Mouse (Mus musculus): ENCODE results near the gene Slc25a20.

Gene Slc25a20

DNA sequence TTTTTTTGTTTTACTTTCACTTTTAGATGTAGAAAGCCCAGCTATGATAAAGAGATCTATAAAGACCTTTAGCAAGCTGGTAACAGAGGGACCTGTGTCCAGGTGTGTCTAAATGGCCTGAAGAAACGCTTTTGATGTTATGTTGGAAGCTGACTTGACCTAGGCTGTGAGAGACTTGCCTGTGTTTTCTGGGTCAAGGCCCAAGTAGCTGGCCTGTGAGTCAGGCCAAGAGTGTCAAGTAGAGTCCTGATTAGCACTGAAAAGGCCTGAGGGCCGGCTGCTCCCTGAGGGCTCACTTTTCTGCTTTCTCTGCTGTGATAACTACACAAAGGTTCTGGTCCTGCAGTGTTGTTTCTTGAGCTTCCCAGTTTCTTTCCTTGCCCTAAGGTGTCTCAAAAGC is 25.8 kb downstream of the Slc25a20 start:
- DNase-seq: no peak

DNA sequence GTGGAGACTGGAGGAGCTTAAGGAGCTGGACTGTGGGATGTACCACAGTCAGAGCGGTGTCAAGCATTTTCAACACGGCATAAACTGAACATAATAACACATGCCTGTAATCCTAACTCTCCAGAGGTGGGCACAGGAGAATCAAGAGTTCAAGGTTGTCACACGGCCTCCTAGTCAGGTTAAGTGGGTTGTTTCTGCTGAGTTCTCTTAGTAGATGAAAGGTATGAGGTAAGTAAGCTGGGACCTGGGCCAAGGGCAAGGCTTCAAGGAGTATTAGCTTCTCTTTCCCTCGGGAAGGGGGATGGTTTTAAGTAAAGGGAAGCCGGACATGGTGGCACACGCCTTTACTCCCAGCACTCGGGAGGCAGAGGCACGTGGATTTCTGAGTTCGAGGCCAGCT is 26.6 kb downstream of the Slc25a20 start:
- no peak for DNase-seq

DNA sequence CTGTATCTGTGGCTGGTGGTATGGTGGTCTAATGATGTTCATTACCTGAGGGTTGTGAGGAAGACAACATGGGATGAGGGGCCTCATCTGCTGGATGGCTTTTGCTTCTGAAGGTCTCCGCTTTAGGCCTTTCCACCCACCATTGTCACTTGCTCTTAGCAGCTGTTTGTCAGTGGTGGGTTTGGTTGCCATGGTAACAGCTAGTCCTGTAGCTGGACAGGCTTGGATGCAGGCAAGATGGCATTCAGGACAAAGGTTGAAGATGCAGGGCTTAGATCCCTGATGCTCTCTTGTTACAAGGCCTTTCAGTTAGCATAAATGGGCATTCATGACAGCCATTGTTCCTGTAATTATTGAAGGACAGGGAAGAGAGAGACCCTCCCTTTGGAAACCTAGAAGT is 27.2 kb downstream of the Slc25a20 start, which contains the start of gene Prkar2a:
TSS of gene Prkar2a (plus strand) at position 209 of the 400 bp plus-strand sequence.
- peak; percentile 76 for DNase-seq

DNA sequence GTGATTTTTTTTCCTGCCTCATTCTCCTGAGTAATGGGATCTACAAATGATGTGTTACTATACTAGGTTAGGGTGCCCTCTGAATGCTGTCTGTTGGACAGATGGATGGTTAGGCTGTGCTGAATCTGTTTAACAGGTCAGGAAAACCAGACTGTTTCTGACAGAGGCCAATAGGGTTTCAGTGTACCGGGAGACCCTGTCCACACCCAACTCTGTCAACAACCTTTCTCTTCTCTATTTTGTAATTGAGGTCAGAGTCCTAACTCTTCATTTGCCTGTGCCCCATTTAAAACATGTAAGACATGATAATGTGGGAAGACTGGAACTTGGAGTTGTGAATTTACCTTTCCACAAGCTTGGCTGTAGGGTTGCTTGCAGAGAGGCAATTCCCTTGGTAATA is 28.1 kb downstream of the Slc25a20 start:
- no peak for DNase-seq

DNA sequence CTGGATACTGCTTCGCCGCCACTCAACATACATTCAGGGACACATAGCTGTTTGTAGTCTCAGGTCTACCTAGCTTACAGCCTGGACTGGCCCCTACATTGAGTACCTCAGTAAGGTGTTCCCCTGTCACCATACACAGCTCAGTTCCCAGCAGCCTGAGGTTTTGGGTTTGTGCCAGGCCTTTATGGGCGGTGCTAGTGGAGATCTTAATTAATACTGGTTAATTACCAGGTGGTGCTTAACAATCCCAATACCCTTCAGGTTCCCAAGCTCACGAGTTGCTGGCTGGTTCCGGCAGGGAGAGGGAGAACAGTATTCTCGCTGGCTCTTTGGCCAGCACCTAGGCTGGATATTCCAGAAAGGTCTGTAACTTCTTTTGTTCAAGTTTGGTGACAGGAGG is 29.0 kb downstream of the Slc25a20 start:
- no peak for DNase-seq

DNA sequence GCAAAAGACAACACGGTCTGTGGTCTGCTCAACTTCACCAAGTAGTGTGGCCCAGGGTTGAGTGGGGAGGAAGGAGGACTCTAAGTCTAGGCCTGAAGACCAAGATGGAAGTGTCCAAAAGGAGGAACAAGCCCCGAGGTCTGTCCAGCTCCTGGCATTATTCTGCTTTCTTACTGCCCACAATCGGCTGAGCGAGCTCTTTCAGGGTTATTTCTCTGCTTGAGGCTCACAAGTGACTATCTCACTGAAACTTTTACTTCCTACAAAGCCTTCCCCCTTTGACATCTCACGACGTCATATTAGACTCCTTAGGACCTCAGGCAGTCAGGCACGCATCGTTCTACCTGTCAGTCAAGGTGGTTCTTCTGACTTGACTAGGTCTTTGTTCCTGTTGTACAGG is 29.5 kb downstream of the Slc25a20 start:
- no peak for DNase-seq

DNA sequence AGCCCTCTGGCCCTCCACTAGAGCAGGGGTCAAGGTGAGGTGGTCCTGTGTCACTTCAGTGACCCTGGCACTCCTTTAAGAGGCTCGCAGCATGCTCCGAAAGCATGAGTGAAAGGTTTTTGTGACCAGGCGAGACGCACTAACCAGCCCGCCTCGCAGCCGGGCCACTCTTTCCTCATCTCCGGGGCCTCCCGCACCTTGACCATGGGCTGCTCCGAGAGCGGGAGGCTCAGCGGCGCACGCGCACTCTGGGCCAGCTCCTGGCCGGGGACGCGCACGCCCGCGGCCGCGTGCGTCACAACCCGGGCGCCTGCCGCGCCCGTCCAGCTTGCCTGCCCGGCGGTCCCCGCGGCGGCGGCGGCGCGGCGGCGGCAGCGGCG is 29.9 kb downstream of the Slc25a20 start:
- peak; percentile 94 for DNase-seq

DNA sequence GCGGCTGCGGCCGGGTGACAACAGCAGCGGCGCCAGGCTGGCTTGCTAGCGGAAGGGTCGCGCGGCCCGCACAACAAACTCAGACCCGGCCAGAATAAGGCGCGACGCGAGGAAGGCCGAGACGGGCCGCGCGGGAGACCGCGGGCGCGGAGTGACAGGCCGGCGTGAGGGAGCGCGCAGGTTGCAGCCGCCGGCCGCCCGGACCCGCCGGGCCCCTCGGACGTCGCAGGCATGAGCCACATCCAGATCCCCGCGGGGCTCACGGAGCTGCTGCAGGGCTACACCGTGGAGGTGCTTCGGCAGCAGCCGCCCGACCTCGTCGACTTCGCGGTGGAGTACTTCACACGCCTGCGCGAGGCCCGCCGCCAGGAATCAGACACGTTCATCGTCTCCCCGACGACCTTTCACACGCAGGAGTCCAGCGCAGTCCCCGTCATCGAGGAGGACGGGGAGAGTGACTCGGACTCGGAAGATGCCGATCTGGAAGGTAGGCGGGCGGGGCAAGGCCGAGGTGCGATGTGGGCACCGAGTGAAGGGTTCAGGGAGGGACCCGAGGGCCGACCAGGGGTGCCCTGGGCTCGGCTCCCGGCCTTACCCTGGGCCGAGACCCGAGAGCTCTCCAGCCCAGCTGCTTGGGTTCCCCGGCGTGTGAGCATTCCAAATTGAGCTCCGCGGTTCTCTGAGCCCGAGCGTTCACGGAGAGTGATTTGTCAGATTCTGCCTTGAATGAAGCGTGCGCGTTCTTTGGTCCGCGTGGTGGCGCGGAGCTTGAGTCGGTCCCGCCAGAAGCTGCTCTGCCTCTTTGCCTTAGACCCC is 30.5 kb downstream of the Slc25a20 start:
- peak; percentile 86 for DNase-seq

DNA sequence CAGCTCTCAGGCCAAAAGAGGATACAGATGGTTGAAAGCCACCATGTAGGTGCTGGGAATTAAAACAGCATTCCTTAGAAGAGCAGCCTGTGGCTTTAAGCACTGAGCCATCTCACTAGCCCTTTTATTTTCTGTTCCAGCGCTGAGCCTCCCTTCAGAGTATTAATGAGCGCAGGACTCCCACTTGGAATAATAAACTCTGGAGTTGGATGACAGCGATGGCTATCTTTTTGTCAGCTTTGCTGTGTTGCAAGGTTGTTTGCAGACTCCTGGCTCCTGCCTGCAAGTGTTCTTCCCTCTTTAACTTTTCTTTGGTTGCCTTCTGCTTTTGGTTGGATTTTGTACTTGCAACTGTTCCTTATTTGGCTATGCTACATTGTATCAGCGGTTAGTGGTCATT is 32.1 kb downstream of the Slc25a20 start:
- DNase-seq: no peak

DNA sequence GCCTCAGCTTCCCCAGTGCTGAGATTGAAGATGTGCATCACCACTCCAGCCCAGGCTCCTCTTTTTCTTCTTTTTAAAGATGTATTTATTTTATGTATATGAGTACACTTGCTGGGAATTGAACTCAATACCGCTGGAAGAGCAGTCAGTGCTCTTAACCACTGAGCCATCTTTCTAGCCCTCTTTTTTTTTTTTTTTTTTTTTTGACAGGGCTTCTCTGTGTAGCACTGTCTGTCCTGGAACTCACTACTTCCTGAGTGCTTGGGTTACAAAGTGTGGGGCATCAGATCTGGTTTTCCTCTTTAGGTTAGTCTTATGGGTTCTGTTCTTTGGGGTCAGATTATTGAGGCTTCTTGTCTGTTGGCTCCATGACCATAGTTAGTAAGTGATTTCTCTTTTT is 32.6 kb downstream of the Slc25a20 start:
- DNase-seq: no peak

DNA sequence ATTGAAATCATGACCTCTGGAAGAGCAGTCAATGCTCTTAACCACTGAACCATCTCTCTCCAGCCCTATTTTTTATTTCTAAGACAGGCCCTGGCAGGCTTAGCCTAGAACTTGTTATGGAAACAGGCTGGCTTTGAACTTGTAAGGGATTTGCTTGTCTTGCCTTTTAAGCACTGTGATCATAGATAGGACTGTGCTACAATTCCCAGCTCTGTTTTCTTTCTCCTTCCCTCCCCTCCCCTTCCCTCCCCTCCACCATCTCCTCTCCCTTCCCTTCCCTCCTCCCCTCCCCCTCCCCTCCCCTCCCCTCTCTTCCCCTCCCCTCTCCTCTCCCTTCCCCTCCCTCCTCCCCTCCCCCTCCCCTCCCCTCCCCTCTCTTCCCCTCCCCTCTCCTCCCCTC is 40.6 kb downstream of the Slc25a20 start:
- no peak for DNase-seq

DNA sequence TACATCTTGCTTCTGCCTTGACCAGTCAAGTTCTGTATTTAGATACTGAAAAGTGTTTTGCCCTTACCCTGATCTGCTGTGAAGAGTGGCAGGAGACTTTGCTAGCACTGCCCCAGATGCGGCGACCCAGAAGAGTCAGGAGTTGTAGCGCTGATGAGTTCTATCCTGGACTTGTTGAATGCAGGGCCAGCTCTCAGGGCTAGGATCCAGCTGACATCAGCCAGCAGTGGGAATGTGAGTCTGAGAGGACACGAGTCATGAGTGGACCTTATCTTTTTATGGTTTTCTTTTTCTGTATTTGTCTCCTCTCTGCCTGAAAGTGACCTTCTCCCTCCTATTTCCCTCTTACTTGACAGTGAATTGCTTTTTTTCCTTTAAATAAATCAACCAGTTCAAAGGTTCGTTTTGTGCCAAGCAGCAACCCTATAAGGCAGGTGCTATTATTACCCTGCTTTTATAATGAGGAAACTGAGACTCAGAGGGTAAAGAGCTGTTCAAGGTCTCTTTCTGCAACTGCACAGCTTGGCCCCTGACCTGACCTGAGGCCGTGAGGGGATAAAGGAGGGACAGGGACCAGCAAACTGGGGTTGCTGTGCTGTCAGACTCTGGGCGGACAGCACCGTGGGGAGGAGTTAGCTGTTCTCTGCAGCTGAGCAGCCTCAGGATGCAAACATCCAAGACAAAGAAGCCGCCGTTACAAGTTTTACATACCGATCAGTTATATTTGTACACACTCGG is 41.7 kb downstream of the Slc25a20 start:
- DNase-seq: peak; percentile 17

DNA sequence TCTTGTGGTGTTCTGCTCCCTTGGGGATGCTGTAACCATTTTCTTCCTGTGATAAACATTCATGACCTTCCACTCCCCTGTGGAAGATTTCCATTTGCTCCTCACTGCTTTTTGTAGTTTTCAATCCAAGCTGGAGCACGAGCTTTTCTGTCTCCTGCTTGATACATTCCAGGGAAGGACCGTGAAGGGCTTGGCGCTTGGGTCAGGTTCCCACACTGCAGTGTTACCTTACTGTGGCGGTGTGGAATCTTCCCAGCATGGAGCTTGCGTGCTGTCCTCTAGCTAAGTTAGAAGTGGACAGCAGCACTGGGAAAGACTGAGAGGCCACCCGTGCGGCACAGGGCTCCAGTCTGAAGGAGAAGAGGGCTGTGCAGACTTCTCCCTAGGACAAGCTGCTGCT is 42.7 kb downstream of the Slc25a20 start:
- DNase-seq: no peak

DNA sequence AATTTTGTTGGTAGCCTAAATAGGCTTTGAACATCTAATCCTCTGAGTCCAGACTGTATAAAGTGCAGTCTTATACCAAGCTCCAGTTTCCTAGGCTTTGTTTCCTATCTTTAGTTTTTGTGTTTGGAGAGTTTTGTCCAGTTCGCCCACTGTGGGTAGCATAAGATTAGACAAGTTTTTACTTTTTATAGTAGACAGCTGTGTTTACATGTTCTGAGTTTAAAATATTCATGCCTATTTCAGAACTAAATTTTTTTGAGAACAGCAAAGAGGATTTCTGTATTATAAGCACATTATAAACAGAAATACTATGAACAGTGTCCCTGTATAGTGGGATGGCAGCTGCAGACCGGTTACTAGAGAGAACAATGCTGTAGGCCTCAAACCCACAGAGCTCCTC is 45.3 kb downstream of the Slc25a20 start:
- no peak for DNase-seq

DNA sequence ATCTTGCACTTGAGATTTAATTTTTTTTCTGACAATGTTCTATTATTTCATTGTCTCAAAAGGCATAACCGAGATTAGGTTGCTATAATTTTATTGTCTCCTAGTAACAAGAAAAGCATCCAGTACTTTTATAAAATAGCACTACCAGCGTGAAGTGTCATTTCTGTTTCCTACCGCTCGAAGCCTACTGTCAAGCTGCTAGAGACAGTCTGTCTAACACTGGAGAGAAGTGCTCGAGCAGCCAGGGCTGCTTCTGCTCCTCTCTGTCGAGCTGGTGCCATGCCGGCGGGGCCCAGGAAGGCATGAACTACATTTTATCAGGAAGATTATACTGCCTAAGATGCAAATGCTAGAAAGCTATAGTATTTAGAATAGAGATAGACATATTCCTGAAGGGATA is 46.9 kb downstream of the Slc25a20 start:
- DNase-seq: no peak

DNA sequence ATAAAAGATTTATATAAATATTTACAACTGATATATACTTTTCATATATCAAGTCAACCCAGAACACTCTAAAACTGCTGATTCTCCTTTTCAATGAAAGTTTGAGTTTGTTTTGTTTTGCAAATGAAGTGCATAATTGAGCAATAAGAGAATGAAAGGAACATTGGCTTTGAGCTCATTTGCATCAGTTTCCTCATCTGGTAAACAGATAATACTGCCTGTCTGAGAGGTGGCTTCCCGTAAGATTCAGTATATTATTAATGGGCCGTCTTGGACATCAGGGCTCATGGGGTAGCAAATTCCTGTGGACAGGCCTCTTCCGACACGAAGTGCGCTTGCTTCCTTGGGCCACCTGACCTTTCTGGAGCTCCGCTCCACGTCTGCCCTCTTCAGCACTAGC is 48.9 kb downstream of the Slc25a20 start:
- no peak for DNase-seq

DNA sequence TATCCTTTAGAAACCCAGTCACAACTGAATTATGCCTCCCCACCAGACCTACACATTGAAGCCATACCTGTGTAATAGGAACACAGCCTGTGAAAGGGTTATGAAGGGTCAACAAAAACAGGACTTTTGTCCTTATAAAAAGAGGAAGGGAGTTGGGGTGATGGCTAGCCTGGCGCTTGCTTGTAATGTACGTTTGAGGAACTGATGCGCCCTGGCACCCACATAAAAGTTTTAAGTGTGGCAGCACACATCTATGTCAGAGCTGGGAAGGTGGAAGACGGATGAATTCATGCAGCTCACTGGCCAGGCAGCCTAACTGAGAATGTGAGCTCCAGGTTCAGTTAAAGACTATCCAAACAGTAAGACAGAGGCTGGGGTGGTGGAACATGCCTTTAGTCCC is 54.3 kb downstream of the Slc25a20 start:
- DNase-seq: no peak

DNA sequence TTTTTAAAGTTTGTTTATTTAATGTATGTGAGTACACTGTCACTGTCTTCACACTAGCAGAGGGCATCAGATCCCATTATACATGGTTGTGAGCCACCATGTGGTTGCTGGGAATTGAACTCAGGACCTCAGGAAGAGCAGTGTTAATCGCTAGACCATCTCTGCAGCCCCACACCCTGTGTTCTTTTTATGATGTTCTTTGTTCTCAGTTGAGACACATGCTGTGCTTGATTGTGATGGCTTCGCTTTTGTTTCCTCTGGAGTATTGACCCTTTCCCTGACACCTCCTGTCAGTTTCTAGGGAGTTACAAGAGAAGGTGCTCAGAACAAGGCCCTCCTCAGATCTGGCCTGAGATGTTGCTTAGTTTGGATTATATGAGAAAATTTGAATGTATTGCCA is 61.9 kb downstream of the Slc25a20 start:
- no peak for DNase-seq

DNA sequence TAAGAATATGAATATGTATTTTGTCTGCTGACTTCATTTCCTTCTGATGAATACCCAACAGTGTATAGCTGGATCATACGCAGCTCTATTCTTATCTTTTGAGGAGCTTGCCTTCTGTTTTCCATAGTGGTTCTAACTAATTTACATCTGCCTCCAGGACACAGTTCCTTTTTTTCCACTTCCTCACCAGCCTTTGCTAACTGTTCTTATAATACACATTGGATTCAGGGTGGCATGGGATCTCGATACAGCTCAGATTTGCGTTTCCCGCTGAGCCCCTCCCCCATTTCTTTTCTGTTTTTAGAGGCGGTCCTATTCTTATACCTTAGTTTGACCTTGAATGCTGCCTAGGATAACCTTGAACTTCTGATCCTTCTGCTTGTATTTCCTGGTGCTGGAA is 64.2 kb downstream of the Slc25a20 start:
- DNase-seq: no peak

DNA sequence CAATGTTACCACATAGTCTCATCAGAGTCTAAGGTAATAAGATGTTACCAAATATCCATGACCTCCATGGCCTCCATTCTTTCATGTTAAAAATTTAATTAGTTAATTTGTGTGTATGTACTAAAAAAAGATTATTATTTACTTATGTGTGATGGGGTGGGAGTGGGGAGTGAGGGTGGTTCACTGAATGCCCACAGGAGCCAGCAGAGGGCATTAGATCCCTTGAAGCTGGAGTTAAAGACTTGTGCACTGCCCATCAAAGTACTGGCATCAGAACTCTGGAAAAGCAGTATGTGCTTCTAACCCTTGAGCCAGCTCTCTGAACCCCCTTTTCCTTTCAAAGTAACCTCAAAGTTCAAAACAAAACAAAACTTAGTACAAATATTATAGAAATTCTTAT is 67.2 kb downstream of the Slc25a20 start:
- DNase-seq: no peak

DNA sequence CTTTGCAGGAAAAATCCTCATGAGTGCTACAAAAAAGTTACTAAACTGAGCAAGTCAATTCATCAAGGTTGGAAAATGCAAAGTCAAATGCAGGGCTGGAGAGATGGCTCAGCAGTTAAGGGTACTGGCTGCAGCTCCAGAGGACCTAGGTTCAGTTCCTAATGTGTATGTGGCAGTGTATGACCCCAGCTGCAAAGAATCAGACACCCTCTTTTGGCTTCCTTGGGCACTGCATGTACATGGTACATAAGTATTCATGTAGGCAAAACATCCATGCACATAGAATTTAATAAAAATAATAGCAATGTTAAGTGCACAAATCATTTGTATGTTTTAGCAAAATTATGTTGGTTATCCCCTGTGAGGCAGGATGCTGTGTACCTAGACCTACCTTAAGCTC is 70.6 kb downstream of the Slc25a20 start:
- no peak for DNase-seq
